Mouse (Mus musculus) ES-E14 (cell line): ENCODE measurements around the gene Msh2. TPM values are rescaled to one million over a fixed set of nuclear protein-coding genes. Genes with fewer than 3 reads are reported as not detected.
"Not testable (repeated sequence)": the region's sequence is repeated elsewhere in the genome, so short reads cannot be mapped to it uniquely, and the experiment has no call there.

Experiments
- DNase-seq: peaks from one replicate; pipeline ENCODE4 v3.0.0-alpha.2; 2013; ENCODE audit warnings: low read depth, low spot score
- H3K27ac ChIP-seq: 2 replicates; pipeline ENCODE4 v1.5.1; 2012; ENCODE audit warnings: low read depth, mild to moderate bottlenecking, low read length, moderate library complexity, mixed read lengths; ENCODE audit not compliant: poor library complexity, insufficient read depth, severe bottlenecking
- H3K36me3 ChIP-seq: 2 replicates; pipeline ENCODE4 v1.6.1; 2012; ENCODE audit warnings: mild to moderate bottlenecking, low read length, moderate library complexity, mixed read lengths; ENCODE audit not compliant: control insufficient read depth, poor library complexity, insufficient read depth, severe bottlenecking
- H3K4me1 ChIP-seq, 2 experiments: fragments of 150-350 bp in 1 of 2; sonication (generic) in 1 of 2; 2 replicates each; pipeline ENCODE4 v1.6.1; 2012; ENCODE audit warnings: low read length in 2 of 2, mild to moderate bottlenecking in 1 of 2, mixed read lengths in 1 of 2; ENCODE audit not compliant: control insufficient read depth in 2 of 2, insufficient read depth in 2 of 2, poor library complexity in 1 of 2
- H3K4me3 ChIP-seq, 2 experiments: fragments of 150-350 bp in 1 of 2; sonication (generic) in 1 of 2; 2 replicates each; pipeline ENCODE4 v1.5.1; 2012; ENCODE audit warnings: low read length in 2 of 2, low read depth in 1 of 2, mild to moderate bottlenecking in 1 of 2, mixed read lengths in 1 of 2; ENCODE audit not compliant: insufficient read depth in 1 of 2, poor library complexity in 1 of 2, severe bottlenecking in 1 of 2
- H3K9ac ChIP-seq: 2 replicates; pipeline ENCODE4 v1.6.1; 2012; ENCODE audit warnings: low read depth, mild to moderate bottlenecking, low read length, mixed read lengths; ENCODE audit not compliant: poor library complexity, insufficient read depth, severe bottlenecking
- H3K9me3 ChIP-seq: fragments of 150-350 bp; sonication (generic); 2 replicates; pipeline ENCODE4 v1.6.1; 2012; ENCODE audit warnings: low read depth, mild to moderate bottlenecking, low read length; ENCODE audit not compliant: control insufficient read depth, insufficient read depth
- CHD2 ChIP-seq: IDR thresholded peaks from 2 replicates; pipeline ENCODE4 v1.6.1; 2014; ENCODE audit warnings: mild to moderate bottlenecking, low read depth, low read length, inconsistent platforms
- HCFC1 ChIP-seq: IDR thresholded peaks from 2 replicates; pipeline ENCODE4 v1.6.1; 2012; ENCODE audit warnings: low read length, inconsistent platforms, borderline replicate concordance; ENCODE audit not compliant: insufficient read depth
- MAFK ChIP-seq: IDR thresholded peaks from 2 replicates; pipeline ENCODE4 v1.6.1; 2014; ENCODE audit warnings: mild to moderate bottlenecking, low read depth, low read length, inconsistent platforms; ENCODE audit not compliant: insufficient read depth
- ZC3H11A ChIP-seq: IDR thresholded peaks from 2 replicates; pipeline ENCODE4 v1.6.1; 2012; ENCODE audit warnings: low read depth, mild to moderate bottlenecking, inconsistent platforms, low read length, borderline replicate concordance
- ZNF384 ChIP-seq: IDR thresholded peaks from 2 replicates; pipeline ENCODE4 v1.6.1; 2012; ENCODE audit warnings: low read depth, low read length, inconsistent platforms
- in situ Hi-C, 2 experiments: fragments of 600-800 bp; cut with MboI; formaldehyde crosslinking; loops; one replicate each; pipeline ENCODE4 v1.15.1; 2025; ENCODE audit warnings: low sequenced_read_pairs in 2 of 2, inconsistent platforms in 1 of 2; ENCODE audit not compliant: unreplicated experiment in 2 of 2
- total RNA-seq: library from RNA; depleted of rRNA; stranded (reverse); fragments of 300-350 nt; gene quantifications from 2 replicates; pipeline ENCODE4 v1.2.3, GENCODE M21; 2012

The Msh2 gene
- total RNA-seq, 1 experiment = 120 TPM

GRCm38 (mm10) chr17:87655616-87656015 is 16.5 kb upstream of the Msh2 start:
- TF ChIP-seq ZNF384 = peak; percentile 64; the same call in 1 of the 2 replicates
- H3K4me3 ChIP-seq, H3K9ac ChIP-seq, H3K27ac ChIP-seq, H3K36me3 ChIP-seq, H3K4me1 ChIP-seq, in situ Hi-C loops, DNase-seq: not testable (repeated sequence)
- peaks cover 15% of the 10 kb centered on the region for H3K9me3 ChIP-seq

- DNase-seq, H3K4me1 ChIP-seq, H3K27ac ChIP-seq, in situ Hi-C loops, H3K4me3 ChIP-seq, H3K9ac ChIP-seq, H3K36me3 ChIP-seq: not testable (repeated sequence)
- H3K9me3 ChIP-seq = peaks cover 25% of the 10 kb centered on the region
Measured at GRCm38 (mm10) chr17:87661958-87662573, 10.1 kb upstream of the Msh2 start.

GRCm38 (mm10) chr17:87664238-87664637 is 7.9 kb upstream of the Msh2 start:
- peak overlapping the region; percentile 73 for H3K27ac ChIP-seq
- TF ChIP-seq ZNF384 (no peak), MAFK (no peak), CHD2 (no peak), ZC3H11A (no peak), HCFC1 (no peak)
- peaks cover 2% of the 10 kb centered on the region for H3K36me3 ChIP-seq
- H3K9ac ChIP-seq = no peak overlapping the region
- H3K9me3 ChIP-seq = peaks cover 16% of the 10 kb centered on the region; the same call in 1 of the 2 replicates
- in situ Hi-C loops = no loop called here
- no peak overlapping the region for H3K4me3 ChIP-seq
- H3K4me1 ChIP-seq = no peaks in the 10 kb centered on the region
- no peak for DNase-seq

GRCm38 (mm10) chr17:87665066-87665822 is 6.9 kb upstream of the Msh2 start:
- no peak for DNase-seq
- in situ Hi-C loops = no loop called here
- Histone ChIP-seq H3K4me3 (no peak overlapping the region), H3K9ac (no peak overlapping the region), H3K4me1 (0 out of 4 replicates have a peak, but pooled peaks cover 0 to 2% of the 10 kb centered on the region in 2 experiments), H3K36me3 (peaks cover 2% of the 10 kb centered on the region), H3K9me3 (peaks cover 16% of the 10 kb centered on the region; the same call in 1 of the 2 replicates), H3K27ac (peak overlapping the region; percentile 16; the same call in 1 of the 2 replicates)
- TF ChIP-seq ZC3H11A (no peak), HCFC1 (no peak), MAFK (no peak), CHD2 (no peak), ZNF384 (no peak)
